ENCODE assay signal across 14 mouse cellular contexts in the genomic region with DNA sequence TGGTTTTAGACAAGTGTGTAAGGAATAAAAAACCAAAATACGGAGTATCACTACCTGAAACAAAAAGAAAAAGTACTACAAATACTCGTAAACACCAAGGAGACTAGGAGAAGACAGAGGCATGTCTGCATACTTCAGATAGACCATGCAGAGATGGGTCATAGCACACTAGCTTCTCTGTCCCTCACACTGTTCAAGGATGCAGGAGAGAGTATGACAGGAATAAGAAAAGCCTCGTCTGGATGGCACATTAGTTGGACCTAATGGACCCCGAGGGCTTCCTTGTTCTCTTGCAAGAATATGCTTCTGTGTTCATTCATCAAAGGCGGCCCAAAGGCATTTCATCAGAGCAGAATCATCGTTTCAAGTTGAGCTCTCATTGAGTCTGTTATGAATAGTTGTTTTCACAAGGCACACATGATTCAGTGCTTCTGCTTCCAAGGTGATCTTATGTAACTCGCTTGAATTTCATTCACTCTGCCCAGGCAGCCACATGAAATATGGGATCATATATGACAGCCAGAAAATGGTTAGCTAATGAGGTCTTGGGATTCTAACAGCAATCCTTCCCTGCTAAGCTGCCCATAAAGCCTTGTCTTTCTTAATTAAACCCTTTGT.
A peak's percentile ranks its signal among the peaks of the same experiment; 100 is the strongest.
DNase-seq lines count a peak whose midpoint lies in the region; ATAC-seq lines count a peak whose summit lies in the region.
"Had no signal": no experiment of that assay in that cellular context is flagged by ENCODE, and none has a peak within 500 bp of the region (broad histone marks: within the 10 kb centered on the region; RNA-seq: fewer than 3 reads in every experiment).

No protein-coding gene starts in this region.

- peak; percentile 72 for ATAC-seq in frontal cortex, adult (ENCODE audit: low TSS enrichment)
- ATAC-seq: intestine, embryonic 16.5 days; midbrain, embryonic 16.5 days; Patski had no signal

- DNase-seq in frontal cortex, postnatal 25 days (ENCODE audit: low spot score in 2 of 2), result no peak
- peak; percentile 1 for DNase-seq in right cerebral cortex, adult 18-20 months
- DNase-seq in right cerebral cortex, postnatal 14 days, result no peak
- DNase-seq in gonadal fat pad, adult 2 months (ENCODE audit: low read depth), result peak; percentile 96
- no peak for DNase-seq in urinary bladder, postnatal 25 days (ENCODE audit: low spot score)
- DNase-seq in c-Kit-positive CD71-positive TER-119-positive erythroid progenitor cells, embryonic 14.5 days (ENCODE audit: low spot score), result no peak
- DNase-seq: cerebellum, postnatal 10 days; kidney, postnatal 25 days; lung, postnatal 36 days; thymus, postnatal 4 days had no signal

Comparison
In these comparisons a context has a peak if more than half of its experiments do, and no peak if none do; other contexts are left out.
1. DNase-seq: peak in right cerebral cortex, adult 18-20 months (single experiment) and gonadal fat pad, adult 2 months (single experiment); none in frontal cortex, postnatal 25 days (0 of 2), right cerebral cortex, postnatal 14 days (single experiment), urinary bladder, postnatal 25 days (single experiment) and c-Kit-positive CD71-positive TER-119-positive erythroid progenitor cells, embryonic 14.5 days (single experiment).